Mouse (Mus musculus) T-helper 2 cell (primary cell): ENCODE results near the gene Acer3.
"Not testable (repeated sequence)": the region's sequence is repeated elsewhere in the genome, so short reads cannot be mapped to it uniquely, and the experiment has no call there.

Experiments used
- in situ Hi-C: fragments of 300-600 bp; cut with MboI, MseI; formaldehyde crosslinking; loops from one replicate; pipeline ENCODE4 v1.15.1; 2025; ENCODE audit warnings: high pct_unique_total_duplicates

Gene Acer3

DNA sequence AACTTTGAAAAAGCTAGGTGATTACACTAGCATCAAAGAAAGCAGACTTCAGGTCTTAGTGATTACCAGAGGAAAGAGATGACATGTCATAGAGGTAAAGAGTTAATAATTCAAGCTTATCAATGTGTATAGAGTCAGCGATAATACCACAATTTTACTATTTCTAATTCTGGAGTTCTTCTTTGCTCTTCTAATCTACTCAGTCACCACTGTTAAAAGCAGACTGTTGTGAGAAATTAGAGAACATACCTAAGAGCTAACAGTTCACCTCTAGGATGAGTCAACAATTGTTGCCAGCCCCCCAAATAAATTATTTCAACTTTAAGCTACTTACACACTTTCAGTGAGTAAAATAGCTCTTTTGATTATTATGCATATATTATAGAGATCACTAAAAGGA lies 28.1 kb downstream of the Acer3 start:
- in situ Hi-C loops: no loop called here

DNA sequence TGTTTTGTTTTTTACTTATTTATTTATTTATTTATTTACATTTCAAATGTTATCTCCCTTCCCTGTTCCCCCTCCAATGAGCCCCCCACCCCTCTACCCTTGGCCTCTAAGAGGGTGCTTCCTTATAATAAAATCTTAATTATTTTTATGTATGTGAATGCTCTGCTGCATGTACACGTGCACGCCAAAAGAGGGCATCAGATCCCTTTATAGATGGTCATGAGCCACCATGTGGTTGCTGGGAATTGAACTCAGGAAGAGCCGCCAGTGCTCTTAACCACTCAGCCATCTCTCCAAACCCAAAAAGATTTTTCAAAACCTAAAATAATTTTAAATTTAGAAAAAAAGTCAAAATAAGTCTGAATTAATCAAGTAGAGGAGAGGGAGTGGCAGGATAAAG lies 31.4 kb downstream of the Acer3 start:
- in situ Hi-C loops: no loop called here

- in situ Hi-C loops: no loop called here
These were observed 44.7 kb downstream of the Acer3 start for GRCm38 (mm10) chr7:98276263-98276662.

DNA sequence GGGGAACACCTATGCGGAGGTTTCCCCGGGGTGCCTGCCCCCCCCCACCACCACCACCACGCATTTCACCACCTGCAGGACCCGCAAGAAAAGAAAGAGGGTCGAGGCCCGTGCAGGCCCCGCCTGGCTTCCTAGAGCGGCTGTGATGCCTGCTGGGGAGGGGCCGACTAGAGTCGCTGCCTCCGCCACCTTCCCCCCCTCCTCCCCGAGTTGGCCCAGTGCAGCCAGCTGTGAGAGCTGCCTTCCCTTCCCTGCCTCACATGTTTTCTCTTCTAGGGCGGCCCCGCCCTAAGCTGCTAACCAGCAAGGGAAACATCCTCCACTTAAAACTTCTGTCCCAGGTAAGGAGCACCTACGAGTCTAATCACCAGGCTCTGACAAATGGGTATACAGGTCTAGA lies 52.8 kb downstream of the Acer3 start:
- in situ Hi-C loops: not testable (repeated sequence)

GRCm38 (mm10) chr7:98252520-98252919 lies 68.5 kb downstream of the Acer3 start:
- in situ Hi-C loops: no loop called here

- in situ Hi-C loops: no loop called here
These were observed 84.2 kb downstream of the Acer3 start for GRCm38 (mm10) chr7:98236686-98237359.

DNA sequence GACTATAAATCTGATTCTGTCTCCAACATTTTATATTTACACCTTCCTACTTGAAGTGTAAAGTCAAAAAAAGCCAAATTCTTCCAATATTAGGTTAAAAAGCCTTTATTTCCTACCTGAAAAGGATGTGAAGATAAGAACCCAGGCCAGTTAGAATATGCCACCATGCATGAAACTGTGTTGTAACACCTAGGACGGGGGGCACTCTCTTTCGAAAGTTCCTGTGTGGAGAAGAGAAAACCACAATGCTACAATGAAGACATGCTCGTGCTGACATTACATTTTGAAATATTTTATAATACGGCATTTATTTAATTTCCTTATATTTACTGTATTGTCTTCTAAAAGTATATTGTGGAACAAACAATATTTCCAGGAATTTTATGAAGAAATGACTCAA lies 97.2 kb downstream of the Acer3 start:
- in situ Hi-C loops: no loop called here

- in situ Hi-C loops: no loop called here
These were observed 104.3 kb downstream of the Acer3 start for GRCm38 (mm10) chr7:98216713-98217112.

DNA sequence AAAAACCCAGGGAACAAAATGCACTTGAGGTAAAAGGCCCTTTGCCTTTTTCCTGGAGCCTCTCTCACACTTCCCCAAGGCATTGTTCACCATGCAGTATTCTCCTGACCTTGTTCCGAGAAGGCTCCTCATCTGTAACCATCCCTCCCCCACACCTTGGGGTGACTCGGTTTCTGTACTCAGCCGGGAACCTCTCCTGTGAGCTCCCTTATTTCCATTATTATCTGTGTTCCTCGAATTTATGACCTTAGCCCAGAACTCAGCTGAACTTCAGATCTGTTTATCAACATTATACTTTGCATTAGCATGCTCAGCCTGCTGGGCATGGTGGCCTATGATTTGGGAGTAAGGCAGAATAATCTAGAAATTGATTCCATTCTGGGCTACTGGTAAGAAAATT lies 118.1 kb downstream of the Acer3 start:
- in situ Hi-C loops: no loop called here

GRCm38 (mm10) chr7:98201493-98202028 lies 119.4 kb downstream of the Acer3 start:
- in situ Hi-C loops: no loop called here

GRCm38 (mm10) chr7:98200396-98200795 lies 120.6 kb downstream of the Acer3 start:
- in situ Hi-C loops: no loop called here

- in situ Hi-C loops: no loop called here
These were observed 121.6 kb downstream of the Acer3 start, which contains the start of gene B3gnt6 for GRCm38 (mm10) chr7:98199381-98199780. Gene B3gnt6, minus strand, starts transcription at chr7:98199481.

GRCm38 (mm10) chr7:98195151-98195801 lies 125.7 kb downstream of the Acer3 start:
- in situ Hi-C loops: no loop called here

DNA sequence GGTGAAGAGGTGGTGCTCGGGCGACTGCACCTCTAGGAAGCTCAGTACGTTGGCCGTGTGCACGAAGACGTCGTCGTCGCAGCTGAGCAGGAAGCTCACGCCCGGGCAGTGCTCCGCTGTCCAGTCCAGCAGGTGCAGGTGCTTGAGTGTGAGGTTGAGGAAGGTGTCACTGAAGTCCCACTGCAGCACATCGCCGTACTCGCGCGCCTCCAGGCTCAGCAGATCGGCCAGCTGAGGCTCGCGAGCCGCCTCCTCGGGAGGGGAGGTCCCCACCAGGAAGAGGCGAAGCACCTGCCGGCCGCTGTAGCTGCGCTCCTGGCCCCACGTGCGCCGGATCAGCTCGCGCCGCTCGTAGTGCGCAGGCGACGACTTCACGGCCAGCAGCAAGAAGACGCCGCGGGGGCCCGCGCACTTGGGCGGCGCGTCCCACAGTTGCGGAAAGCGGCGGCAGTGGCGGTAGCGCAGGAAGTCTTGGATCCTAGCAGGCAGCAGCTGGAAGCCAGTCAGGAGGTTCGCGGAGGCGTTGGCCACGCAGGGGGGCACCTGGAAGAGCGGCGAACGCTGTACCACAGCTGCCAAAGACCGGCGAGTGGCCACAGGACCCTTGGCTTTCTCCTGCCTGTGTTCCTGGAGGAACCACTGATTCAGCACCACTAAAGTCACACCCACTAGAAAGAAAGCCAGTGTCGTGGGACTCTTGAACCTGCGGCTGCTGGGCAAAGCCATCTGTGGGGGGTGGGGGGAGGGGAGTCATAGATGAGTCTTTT lies 126.8 kb downstream of the Acer3 start:
- in situ Hi-C loops: no loop called here

DNA sequence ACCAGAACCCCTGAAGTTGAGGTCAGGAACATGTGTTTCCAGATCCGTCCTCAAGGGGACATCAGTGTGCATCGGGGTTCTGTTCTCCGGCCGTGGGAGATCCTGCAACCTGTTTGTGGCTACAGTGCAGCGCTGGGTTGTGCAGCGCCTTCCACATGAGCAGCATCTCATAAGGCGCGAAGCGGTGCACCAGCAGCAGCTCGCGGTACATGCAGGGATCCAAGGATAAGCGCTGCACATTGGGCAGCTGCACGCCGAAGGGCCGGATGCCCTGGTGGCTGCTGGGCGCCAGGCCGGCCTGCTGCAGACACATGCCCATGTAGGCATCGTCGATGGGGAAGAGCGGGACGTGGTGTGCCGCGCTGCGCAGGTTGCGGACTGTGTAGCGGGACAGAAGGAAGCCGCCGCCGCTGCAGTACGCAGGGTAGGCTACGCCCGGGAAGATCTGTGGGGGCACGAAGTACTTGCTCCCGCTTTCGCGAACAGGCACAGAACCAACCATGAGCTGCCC lies 127.4 kb downstream of the Acer3 start:
- in situ Hi-C loops: no loop called here

DNA sequence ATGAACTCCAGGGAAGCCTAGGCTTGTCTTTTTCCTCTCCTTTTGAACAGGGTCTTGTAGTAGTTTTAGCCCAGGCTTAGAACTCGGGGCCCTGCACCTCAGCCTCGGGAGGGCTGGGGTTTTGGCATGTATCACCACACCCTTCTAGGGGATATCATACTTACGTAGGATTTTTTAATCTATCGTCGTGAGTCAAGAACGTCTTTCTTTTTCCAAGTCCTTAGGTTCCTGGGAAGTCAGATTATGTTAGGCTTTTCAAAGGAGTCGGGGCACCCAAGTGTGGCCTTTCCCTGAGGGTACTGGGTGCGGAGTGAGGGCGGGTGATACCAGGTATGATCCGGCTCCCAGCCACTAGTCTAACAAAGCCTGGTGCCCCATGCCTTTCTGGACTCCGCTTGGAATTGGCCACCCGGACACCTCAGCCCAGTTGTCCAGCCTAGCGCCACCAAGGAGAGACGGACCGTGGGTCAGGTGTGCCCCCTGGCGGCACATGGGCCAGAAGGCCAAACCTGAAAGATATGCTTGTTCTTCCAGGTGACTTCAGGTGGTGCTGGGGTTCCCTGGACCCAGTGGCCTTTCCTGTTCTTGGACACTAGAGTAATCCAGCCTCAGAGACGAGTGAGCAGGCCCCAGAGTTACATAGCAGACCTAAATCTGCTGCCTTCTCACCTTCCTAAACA lies 129.3 kb downstream of the Acer3 start:
- in situ Hi-C loops: no loop called here

DNA sequence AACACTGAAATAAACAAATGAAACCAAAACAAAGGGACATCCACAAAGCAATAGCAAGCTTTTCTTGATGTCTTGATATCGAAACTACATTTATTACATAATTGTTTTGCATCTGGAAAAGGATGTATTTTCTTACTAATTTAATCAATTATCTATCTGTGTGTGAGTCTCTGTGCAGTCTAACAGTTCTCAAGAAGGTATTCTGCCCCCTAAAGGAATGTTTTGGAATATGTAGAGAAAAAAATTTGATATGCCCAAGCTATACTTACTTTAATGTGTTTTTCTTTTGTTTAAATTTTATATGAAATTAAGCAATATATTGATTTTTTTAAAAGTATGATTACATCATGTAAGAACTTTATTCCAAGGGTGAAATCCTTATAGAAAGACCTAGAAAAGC lies 130.4 kb downstream of the Acer3 start:
- in situ Hi-C loops: no loop called here

DNA sequence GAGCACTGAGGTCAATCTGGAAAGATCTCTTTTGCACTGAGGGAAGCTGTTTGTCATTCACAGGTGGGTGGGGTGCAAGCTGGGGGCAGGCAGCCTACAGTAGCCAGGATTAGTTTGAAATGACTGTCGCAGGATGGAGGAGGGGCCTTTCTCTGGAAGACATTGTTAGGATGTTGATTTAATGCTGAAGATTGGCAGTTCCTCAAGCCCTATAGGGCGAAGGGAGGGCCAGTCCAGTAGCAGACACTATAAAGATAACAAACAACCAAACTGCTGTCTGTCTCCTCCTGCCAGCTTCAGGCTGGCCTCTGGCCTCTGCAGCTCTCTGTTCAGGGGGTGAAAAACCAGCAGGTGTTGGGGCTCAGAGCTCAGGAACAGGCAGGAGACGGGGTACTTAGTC lies 131.3 kb downstream of the Acer3 start:
- in situ Hi-C loops: no loop called here

GRCm38 (mm10) chr7:98188680-98189079 lies 132.3 kb downstream of the Acer3 start:
- in situ Hi-C loops: no loop called here

DNA sequence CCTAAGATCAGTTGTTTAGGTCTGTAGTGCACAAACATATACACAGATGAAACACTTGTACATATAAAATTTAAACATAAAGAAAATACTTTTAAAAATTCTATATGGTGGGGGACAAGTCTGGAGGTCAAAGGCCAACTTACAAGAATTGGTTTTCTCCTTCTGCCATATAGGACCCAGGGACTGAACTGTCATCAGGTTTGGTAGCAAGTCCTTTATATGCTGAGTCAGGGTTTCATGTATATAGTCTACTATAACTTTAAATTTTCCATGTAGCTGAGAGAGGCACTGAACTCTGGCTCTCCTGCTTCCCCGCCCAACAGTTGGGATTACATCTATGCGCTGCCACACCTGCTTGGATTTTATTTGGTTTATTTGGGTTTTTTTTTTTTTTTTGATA lies 132.8 kb downstream of the Acer3 start:
- in situ Hi-C loops: no loop called here

DNA sequence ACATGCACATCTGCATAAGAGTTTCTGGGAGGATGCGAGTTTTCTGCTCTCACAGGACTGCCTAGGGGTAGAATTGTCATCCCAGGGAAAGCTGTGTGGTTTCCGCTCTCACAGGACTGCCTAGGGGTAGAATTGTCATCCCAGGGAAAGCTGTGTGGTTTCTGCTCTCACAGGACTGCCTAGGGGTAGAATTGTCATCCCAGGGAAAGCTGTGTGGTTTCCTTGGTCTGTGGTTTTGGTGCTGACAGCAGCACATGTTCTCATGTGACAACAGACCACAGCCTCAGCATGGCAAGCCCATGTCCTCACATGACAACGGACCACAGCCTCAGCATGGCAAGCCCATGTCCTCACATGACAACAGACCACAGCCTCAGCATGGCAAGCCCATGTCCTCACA lies 133.7 kb downstream of the Acer3 start:
- in situ Hi-C loops: not testable (repeated sequence)

GRCm38 (mm10) chr7:98186637-98187036 lies 134.4 kb downstream of the Acer3 start:
- in situ Hi-C loops: no loop called here
